Mouse (Mus musculus): Measurements from ENCODE around the gene Nup37.
A peak's percentile ranks its signal among the peaks of the same experiment; 100 is the strongest.

The Nup37 gene

DNA sequence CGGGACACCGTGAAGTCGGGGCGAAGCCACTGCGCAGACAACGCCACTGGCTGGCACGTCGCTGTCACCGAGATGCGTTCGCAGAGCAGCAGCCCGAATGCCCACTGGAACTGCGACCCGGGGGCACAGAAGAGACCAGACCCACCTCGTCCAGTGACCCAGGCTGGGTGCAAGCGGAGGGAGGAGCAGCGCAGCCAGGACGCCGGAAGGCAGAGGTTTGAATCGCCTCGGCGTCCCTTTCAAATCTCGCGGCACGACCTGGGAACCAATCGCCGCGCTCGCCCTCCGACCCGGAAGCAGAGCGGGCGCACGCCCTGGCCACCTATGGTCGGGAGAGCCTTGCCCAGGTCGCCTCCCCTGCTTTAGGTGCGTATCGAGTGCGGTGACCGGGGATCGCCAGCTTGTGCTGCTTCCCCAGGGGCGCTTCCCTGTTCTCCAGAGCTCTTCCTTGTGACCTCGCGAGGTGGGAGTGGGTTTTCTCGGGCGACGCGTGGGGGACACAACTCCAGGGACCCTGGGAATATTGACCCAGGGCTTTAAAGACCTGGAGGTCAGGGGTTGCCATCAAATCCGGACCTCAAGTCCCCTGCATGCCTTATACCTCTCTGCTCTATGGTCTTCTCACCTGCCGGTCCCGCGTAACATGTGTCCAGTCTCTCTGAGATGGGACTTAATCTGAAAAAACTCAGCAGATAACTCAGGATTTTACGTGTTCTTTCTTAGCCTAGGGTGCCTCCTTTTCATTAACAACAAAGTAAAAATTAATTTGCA is at the start of gene Nup37, which contains the start of gene Parpbp:
Nup37 (plus strand) TSS at position 286 of the 771 bp plus-strand sequence.
Parpbp (minus strand) TSS at position 235 of the 771 bp plus-strand sequence.
- DNase-seq = peak; percentile 91 to 93

DNA sequence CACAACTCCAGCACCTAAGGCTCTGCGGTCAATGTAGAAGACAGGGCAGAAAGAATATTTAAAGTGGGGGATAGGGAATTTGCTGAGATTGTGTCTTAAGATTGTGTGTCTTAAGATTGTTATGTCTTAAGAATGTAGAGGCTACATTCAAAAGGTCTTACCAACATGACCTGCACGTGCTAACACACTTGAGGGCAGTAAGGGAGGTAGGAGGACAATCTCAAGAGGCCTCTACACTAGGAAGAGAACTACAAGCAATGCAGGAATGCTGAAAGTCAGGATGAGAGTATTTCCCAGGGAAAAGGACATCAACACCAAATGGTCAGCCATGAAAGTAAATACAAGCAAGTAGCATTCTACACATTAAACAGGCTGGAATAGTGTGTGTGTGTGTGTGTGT is 40.6 kb upstream of the Nup37 start:
- no peak for DNase-seq

DNA sequence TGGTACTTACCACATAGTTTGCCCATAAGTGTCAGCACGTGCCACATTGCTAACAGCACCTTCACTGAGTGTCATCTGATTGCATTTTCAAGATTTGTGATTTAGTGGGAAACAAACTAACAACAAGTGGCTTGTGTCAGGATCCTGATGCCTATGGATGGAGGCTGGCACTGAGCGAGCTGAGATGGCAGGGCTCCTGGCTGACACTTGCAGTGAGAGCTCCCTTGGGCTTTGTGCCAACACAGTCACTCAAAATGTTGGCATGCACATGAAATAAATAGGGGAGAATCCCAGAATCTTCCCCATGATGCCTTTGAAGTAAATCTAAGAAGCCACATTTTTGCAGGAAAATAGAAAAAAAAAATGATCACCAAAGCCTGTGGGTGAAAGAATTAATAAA is 33.5 kb upstream of the Nup37 start:
- DNase-seq = no peak

DNA sequence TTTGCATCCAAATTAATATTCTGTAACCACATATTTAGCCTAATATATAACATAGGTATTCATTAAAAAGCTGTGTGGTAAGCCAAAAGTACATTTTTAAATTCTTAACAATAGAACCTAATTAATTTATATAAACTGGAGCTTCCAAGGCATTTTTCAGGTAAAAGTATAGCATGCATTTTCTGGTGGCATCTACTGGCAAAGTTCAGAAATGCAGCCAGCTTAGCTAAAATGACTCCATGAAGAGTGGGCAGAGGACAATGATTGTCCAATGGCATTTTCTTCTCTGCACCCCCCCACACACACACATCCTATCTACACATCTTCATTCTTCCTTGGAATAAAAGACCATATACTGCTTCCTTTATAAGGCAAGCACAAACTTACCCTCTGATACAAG is 27.1 kb upstream of the Nup37 start:
- DNase-seq = no peak

DNA sequence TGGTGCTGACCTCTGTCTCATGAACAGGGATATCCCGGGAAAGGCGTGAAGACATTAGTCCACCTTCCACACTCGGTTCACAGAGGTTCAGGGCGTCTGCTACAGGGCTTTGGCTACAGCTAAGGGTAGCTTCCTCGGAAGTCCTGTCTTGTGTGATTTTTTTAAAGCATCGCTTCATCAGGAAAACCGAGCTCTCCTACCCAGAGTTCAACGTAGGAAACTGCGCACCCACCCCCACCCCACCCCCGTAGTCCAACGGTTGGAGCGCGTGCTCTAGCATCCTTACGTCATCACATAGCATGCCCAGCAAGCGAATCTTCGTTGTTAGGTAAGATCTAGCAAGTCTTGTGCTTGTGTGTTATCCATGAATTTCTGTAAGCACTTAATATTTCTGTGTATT is 11.2 kb upstream of the Nup37 start:
- DNase-seq = no peak

DNA sequence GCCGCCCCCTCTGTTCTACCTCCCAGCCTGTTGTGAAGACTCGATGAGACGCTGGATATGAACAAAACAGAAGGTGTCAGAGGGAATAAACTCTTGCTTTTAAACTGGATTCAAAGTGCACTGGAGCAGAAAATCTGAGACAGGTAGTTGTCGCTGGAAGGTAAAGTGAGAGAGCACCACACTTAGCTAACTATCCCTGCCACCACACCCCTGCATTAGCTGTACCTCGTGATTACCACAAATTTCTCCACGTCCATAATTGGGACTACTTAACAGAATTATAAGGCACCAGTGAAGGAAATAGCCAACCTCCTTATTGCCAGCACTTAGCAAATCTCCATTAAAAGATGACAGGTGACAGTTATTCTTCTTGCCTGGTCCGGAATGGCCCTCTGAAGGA is 605 bp upstream of the Nup37 start:
- no peak for DNase-seq

DNA sequence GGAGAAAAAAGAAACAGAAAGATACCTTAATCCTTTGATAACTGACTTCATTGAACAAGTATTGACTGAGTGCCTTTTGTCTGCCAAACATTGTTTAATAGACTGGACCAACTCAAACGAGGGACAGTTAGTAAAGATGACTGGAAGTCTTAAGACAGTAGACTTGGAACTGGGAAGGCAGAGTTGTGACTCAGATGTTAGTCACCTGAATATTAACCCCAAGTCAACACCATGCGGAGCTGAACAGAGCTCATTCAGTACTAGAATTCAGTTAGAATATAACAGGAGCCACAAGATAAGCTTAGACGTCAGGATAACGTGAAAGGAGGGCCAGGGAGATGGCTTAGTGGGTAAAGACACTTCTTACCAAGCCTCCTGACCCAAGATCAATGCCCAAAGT is 3.6 kb downstream of the Nup37 start:
- DNase-seq = no peak

DNA sequence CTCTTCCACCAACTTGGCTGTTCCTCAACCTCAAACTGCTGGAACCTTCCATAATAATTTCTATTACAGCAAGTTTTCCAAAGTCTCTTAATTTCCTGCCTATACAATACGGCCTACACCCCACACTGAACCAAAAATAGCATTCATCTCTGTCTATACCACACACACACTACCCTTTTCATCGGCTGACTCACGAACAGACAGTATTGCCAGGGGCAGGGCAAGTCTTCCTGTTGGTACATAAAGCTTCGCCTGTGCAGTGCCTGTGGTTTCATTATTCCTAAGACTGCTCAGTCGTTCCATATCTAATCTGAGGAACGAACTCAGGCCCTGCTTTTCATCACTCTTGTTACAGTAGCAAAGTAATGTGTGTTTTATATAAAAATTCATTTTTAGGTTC is 4.9 kb downstream of the Nup37 start:
- DNase-seq = no peak

DNA sequence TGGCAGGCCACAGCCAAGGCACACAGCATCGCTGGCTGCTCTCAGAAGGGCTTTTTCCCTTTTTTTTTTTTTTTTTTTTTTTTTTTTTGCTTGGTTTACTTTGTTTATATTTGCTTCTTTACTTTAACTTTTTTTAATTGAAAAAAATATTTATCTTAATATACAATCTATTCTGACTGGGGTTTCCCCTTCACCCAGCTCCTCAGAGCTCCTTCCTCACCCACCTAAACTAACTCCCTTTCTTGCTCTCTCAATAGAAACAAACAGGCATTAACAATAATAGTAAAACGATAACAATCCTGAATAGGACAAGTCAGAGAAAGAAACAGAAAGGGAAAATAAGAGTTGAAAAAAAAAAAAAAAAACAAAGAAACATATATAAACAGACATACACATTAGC is 15.3 kb downstream of the Nup37 start:
- DNase-seq = no peak

DNA sequence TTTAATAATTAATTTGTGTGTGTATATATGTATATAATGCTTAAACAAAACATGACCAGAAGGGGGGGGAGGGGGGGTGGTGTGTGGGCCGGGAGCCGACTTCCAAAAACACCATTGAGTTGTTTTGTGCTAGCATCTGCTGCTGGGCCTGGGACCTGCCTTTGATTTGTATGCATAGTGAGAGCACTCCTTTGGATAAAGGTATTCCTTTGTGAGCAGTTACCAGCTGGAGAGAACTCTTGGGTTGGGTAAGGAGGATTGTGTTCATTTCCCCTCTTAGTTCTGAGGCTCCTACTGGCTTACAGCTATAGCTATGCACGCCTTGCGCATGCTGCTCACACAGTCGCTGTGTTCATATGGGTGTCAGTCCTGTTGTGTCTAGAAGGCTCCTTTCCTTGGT is 15.9 kb downstream of the Nup37 start:
- no peak for DNase-seq

DNA sequence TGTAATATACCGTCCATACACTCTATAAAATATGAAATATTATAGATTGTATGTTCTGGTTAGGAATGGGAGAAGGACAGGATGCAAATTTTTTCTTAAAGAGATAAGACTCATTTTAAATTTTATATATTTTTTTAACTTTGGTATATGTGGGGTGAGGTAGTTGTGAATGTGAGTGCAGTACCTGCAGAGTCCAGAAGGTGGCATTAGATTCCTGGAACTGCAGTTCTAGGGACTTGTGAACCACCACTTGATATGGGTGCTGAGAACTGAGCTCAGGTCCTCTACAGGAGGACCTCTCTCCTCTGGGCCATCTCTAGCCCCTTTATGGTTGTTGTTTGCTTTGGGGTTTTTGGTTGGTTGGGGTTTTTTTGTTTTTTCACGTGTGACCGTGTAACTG is 19.4 kb downstream of the Nup37 start:
- DNase-seq = no peak

DNA sequence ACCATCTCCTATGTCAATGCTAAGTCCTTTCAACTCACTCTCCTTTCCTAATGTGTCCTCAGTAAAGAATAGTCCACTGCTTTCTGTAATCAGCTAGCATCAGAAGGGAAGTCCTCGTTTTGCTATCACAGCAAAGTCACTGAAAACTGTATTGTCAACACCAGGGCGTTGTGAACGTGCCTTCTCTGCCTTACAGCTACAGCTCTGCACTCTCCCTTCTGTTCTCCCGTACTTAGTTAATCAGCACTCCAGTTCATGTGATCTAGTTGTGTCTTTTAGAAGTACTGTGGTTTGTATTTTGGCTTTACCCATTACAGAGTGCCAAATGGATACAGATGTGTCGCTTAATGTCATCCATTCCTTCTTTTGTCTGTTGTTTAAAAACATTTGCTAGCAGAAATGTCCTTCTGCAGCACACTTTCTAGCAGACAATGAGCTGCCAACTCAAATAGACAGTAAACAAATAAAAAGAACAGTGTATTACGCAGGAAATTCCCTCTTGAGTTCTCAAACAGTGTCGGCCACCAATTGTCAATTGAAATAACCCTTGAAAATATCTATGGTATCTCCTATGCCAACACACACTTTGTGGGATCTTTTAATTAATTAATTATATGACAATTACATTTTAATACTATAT is 20.8 kb downstream of the Nup37 start:
- DNase-seq = no peak

DNA sequence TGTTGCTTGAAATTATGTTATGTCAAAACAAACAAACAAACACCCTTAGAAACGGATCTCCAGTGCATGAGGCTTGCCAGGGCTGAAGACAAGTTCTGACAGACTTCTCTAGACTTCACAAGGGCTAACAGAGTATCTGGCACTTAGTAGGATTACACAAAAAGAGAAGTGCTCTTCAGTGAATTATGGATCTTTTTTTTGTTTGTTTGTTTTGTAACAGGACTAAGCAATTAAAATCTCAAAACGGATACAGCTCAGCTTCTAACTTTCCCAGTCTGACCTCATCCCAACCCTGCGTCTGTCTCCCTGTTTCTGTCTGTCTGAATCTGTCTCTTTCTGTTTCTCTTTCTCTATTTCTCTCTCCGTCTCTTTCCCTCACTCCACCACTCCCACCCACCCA is 53.7 kb downstream of the Nup37 start:
- no peak for DNase-seq

DNA sequence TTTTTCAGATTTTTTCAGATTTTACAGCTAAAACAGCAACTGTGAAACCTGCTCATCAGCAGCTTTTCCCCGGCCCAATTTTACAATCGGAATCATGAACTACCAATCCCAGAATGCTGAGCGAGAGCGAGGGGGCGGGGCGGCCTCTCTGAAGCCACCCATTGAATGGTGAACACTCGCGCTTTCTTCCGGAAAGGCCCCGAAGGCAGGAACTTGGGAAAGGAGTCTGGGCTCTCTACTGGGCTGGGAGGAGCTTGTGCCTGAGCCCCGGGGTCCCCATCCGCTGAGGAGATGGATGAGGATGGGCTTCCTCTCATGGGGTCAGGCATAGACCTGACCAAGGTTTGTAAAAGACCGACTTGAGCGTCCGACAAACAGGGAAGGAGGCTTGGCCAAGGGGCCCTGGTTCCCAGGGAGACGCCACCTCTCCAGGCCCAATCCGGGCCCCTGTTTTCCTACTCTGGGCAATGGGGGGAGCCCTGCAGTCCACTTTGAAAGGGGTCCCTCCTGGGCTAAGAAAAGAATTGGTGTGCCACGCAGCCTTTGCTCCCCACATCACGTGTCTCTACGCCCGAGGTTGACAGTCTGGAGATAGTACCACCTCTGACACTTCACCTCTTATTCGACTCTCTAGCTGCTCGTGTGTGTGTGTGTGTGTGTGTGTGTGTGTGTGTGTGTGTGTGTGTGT is 54.3 kb downstream of the Nup37 start, which contains the start of gene Washc3:
Washc3 (plus strand) TSS at position 143 of the 688 bp plus-strand sequence.
- DNase-seq = peak; percentile 95 to 96

DNA sequence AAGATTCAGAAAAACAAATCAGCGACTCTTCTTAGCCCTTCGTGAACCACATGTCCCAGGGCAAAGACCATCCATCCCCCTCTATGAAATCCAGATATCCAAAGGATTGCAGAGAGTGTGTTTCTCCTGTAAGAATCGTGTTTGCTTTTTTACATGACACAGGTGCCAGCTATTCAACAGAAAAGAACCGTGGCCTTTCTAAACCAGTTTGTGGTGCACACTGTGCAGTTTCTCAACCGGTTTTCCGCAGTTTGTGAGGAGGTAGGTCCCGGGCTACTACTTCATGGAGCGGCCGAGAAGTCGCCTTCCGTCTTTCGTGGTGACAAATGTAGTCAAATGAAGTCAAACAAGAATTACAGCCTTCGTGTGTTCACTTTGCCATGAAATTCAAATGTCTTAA is 54.9 kb downstream of the Nup37 start:
- no peak for DNase-seq

DNA sequence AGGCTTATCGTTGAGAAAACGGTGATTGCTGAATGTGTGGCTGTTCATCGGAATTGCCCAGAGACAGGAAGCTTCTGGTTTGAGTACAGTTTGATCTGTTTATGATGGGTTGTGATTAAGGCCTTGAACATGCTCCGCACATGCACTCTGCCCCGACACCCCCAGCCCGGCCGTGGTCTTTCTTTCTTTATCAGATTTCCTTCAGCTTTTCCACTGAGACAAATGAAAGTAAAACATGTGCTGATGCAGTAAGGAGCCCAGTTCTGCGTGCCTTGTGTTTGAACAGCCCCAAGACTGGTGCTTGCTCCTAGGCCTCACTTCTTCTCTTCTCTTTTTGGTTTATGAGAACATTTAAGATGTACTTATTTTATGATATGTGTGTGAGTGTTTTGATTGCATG is 55.8 kb downstream of the Nup37 start:
- DNase-seq = no peak

DNA sequence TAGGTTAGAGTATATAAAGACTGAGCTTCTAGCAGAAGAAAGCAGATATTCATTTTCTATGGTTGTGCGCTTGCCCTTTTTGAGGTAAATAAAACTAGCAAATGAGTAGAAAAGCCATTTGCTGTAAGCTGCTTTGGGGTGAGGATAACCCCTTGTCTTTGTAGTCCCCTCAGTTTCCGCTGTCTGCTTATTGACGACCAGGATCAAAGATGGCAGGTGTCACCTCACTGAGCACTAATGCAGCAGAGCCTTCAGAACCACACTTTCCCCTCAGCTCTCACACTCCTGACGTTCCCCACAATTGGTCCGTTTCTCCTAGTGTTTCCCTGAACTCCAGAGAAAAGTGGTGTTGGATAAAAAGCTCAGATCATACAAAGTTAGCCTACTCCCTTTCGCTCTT is 56.4 kb downstream of the Nup37 start:
- no peak for DNase-seq

DNA sequence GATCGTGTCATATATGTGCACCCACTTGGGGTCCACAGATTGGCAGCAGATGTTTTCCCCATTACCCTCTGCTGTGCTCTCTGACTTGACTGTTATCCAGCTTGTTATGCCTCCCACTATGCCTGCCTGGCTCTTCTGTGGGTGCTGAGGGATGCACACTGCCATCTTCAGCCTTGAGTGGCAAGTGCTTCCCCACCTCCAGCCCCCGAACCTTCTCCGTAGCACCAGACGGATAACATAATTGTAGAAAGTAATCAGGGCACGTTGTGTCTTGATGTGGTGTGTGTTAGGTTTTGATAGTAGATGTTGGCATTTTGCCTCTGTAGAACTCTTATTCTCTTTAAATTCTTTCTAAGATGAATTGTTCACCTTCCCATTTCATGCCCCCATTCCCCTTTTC is 65.9 kb downstream of the Nup37 start:
- DNase-seq = no peak

DNA sequence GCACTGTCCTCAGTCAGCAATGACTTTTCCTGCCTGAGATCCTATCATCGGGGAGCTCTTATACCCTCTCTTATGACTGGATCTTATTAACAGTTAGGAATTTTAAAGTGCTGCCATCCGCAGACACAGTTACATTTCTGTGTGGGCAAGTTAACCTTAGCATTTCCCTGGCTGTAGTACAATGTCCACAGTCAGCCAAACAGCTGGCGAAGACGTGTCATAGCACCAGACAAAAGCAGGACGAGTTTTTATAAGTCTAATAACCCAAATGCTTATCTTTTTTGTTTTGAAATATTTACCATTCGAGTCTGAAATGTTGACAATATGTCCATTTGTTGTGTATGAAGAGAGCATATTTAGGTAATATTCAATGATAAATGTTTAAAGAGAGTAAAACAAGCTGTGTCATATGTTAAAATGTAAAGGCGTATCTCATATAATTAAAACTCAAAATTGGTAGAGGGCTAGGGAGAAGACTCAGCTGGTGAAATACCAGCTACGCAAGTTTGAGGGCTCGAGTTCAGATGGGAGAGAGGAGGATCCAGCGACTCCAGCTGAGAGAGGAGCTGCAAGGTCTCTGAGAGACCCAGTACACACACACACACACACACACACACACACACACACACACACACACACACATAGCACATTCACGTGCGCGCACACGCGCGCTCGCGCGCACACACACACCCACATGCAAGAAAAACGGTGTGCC is 68.2 kb downstream of the Nup37 start:
- no peak for DNase-seq

DNA sequence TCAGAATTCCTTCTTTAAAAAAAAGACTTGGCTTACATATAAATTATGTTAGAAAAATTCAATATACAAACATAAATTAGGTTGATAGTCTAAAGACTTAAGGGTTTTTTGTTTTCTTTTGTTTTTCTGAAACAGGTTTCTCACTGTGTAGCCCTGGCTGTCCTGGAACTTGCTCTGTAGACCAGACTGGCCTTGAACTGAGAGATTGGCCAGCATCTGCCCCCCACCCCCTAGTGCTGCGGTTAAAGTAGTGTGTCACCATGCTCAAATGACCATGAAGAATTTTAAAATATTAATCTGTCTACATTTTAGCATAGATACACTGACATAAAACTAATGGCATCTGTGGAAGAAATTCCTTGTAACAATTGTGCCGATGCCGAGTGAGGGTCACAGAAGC is 71.4 kb downstream of the Nup37 start:
- no peak for DNase-seq

DNA sequence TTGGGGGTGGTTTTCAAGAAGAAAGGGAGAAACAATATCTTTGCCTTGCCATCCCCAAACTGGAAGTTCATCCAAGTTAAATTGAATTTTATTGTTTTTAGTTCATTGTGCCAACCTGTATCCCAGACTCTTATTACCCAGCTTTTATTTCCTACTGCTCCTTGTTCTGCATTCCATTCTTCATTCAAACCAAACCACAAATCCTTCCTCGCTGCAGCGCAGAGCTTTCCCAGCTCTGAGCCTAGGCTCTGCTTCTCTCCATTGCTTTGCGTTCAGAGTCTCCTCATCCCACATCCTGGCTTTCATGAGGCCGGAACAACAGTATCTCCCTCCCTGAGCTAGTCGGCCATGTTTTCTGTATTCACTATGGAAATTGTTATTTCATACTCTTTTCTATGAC is 74.9 kb downstream of the Nup37 start:
- no peak for DNase-seq

DNA sequence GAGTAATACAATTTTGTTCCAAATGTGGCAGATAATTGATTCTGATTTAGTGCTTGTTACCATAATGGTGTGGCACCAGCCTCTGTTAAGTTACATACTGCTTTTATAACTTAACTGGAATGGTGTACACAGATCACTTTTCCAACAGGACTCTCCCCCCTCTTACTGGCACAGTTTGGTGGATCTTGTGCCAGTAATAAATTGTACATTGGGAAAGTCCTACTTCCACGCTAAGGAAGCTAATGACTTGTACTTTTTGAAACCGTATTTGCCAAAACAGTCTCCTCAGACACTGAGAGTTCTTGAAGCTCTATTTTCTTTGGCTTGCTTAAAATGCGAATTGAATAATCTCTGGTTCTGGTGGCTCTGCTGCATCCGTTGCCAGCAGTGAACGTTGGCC is 78.6 kb downstream of the Nup37 start:
- no peak for DNase-seq

DNA sequence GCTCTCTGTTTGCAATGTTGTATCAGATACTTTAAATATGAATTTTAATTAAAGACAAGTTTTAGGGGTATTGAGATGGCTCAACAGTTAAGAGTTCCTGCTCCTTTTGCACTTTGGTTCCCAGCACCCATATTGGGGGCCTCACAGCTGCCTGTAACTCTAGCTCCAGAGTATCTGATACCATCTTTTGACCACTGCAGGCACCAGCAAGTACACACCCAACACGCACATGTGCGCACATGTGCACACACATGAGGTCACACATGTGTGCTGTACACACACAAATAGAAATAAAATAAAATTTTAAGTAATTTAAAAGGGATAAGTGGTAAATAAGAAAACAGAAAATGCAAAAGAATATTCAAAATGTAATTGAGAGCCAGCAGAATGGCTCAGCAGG is 81.2 kb downstream of the Nup37 start:
- DNase-seq = no peak

Data from kidney, postnatal 4 days (tissue).